Mouse (Mus musculus): ENCODE measurements around the gene Lgi4. TPM values are rescaled to one million over a fixed set of nuclear protein-coding genes. Genes with fewer than 3 reads are reported as not detected.
A peak's percentile ranks its signal among the peaks of the same experiment; 100 is the strongest.

Lgi4 gene
- polyA plus RNA-seq, 1 experiment from 2014 or later, result 0.78 TPM

DNA sequence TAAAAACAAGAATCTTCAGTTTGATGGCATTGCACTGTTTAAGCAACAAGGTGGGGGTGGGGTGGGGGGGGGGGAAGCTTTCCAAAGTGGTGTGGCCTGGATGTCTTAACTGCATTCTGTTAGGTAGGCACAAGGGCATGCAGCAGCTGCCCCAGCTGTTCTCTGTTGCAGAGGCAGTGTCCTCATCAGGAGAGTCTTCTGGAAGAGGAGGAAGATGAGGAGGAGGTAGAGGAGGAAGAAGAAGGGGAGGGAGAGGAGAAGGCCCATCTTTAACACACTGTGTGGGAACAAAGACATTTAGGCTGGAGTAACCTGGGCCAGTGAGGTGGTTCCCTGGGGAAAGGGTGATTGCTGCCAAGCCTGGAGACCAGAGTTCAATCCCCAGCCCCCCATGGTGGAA lies 23.0 kb downstream of the Lgi4 start:
- no peak overlapping the region for H3K4me3 ChIP-seq (ENCODE audit: low read depth, low read length)
- no peak for ATAC-seq (ENCODE audit: insufficient number of reproducible peaks, insufficient read depth, low FRiP score, low read depth)
- H3K36me3 ChIP-seq (ENCODE audit: control insufficient read depth, insufficient read depth, low read length), result no peaks in the 10 kb centered on the region
- no peak overlapping the region for H3K27ac ChIP-seq (ENCODE audit: low read length)
- peaks cover 19% of the 10 kb centered on the region; the same call in 1 of the 2 replicates for H3K4me1 ChIP-seq (ENCODE audit: control insufficient read depth, insufficient read depth, low read length)
- H3K9me3 ChIP-seq (ENCODE audit: control insufficient read depth, low read depth, low read length), result no peaks in the 10 kb centered on the region
- H3K27me3 ChIP-seq (ENCODE audit: control insufficient read depth, insufficient read depth, low read length), result no peaks in the 10 kb centered on the region
- H3K4me2 ChIP-seq (replicated peaks; ENCODE audit: low read depth, low read length), result no peak overlapping the region
- no peak overlapping the region for H3K9ac ChIP-seq (replicated peaks; ENCODE audit: low read depth, low read length)

DNA sequence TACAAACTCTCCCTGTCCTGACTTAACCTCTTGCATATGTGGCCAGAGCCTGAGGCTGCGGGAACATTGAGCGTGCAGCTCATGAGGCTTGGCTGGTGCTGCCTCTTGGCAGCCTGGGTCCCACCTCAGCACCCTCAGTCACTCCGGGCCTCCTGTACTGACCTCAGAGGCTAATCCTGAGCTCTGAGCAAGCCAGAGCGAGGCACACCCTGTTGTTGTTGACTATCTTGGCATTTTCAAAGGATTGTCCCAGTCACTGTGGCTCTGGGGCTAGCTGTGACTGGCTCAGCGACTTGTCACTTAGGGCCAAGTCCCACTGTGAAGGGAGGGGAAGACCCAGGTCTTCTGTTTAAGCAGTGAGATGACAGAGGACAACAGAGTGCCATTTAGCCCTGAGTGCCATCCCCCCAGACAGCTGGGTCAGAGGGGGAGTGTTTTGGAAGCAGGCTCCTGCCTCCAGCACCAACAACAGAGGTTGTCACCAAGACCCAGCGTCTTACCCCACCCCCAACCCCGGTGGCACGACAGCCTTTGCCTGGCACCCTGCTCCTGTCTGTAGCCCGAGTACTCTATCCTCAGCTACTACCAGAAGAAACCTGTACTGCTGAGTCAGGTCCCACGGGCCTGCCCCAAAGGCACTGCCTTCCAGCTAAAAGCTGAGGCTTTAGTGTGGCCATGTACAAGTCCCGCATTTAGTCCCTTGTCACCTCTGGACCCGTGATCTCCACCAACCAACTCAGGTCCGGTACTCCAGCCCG lies 23.9 kb downstream of the Lgi4 start:
- Histone ChIP-seq H3K36me3 (ENCODE audit: control insufficient read depth, insufficient read depth, low read length) (no peaks in the 10 kb centered on the region), H3K9ac (replicated peaks; ENCODE audit: low read depth, low read length) (no peak overlapping the region), H3K4me1 (ENCODE audit: control insufficient read depth, insufficient read depth, low read length) (peaks cover 15% of the 10 kb centered on the region; the same call in 1 of the 2 replicates), H3K27ac (ENCODE audit: low read length) (0 out of 2 replicates have a peak overlapping the region, but pooled peaks have one; percentile 75), H3K4me2 (replicated peaks; ENCODE audit: low read depth, low read length) (no peak overlapping the region), H3K27me3 (ENCODE audit: control insufficient read depth, insufficient read depth, low read length) (no peaks in the 10 kb centered on the region), H3K9me3 (ENCODE audit: control insufficient read depth, low read depth, low read length) (no peaks in the 10 kb centered on the region), H3K4me3 (ENCODE audit: low read depth, low read length) (no peak overlapping the region)
- no peak for ATAC-seq (ENCODE audit: insufficient number of reproducible peaks, insufficient read depth, low FRiP score, low read depth)
- WGBS, result 61% methylated on average over 14 of the region's 14 CpGs

- Histone ChIP-seq H3K4me2 (replicated peaks; ENCODE audit: low read depth, low read length) (no peak overlapping the region), H3K27ac (ENCODE audit: low read length) (peak overlapping the region; percentile 75), H3K4me3 (ENCODE audit: low read depth, low read length) (no peak overlapping the region), H3K36me3 (ENCODE audit: control insufficient read depth, insufficient read depth, low read length) (no peaks in the 10 kb centered on the region), H3K4me1 (ENCODE audit: control insufficient read depth, insufficient read depth, low read length) (peaks cover 15% of the 10 kb centered on the region; the same call in 1 of the 2 replicates), H3K27me3 (ENCODE audit: control insufficient read depth, insufficient read depth, low read length) (no peaks in the 10 kb centered on the region), H3K9ac (replicated peaks; ENCODE audit: low read depth, low read length) (no peak overlapping the region), H3K9me3 (ENCODE audit: control insufficient read depth, low read depth, low read length) (no peaks in the 10 kb centered on the region)
- no peak for ATAC-seq (ENCODE audit: insufficient number of reproducible peaks, insufficient read depth, low FRiP score, low read depth)
- 35% methylated on average over 9 of the region's 9 CpGs for WGBS
Measured at GRCm38 (mm10) chr7:31084140-31084539, 25.0 kb downstream of the Lgi4 start.

DNA sequence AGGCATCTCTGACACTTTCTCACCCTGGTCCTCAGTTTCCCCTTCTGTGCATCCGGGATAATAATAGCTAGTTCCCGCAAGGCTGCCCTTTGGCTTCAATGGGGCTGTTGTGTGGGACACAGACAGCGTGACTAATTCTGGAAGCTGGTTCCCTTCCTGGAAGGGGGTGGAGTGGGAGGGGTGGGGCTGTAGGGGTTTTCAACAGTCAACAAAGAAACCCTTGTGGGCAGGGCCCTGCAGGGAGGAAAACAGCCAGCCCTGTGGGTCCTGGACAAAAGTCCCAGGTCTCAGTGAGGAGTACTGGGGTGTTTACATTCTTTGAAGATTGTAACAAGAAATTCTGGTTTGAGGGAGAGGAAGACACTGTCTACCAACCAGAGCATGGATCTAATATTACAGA lies 26.0 kb downstream of the Lgi4 start:
- Histone ChIP-seq H3K27ac (ENCODE audit: low read length) (peak overlapping the region; percentile 53; the same call in 1 of the 2 replicates), H3K4me3 (ENCODE audit: low read depth, low read length) (no peak overlapping the region), H3K36me3 (ENCODE audit: control insufficient read depth, insufficient read depth, low read length) (no peaks in the 10 kb centered on the region), H3K9ac (replicated peaks; ENCODE audit: low read depth, low read length) (no peak overlapping the region), H3K27me3 (ENCODE audit: control insufficient read depth, insufficient read depth, low read length) (no peaks in the 10 kb centered on the region), H3K4me1 (ENCODE audit: control insufficient read depth, insufficient read depth, low read length) (peaks cover 15% of the 10 kb centered on the region; the same call in 1 of the 2 replicates), H3K9me3 (ENCODE audit: control insufficient read depth, low read depth, low read length) (no peaks in the 10 kb centered on the region), H3K4me2 (replicated peaks; ENCODE audit: low read depth, low read length) (no peak overlapping the region)
- WGBS, result 72% methylated on average over 3 of the region's 3 CpGs
- ATAC-seq (ENCODE audit: insufficient number of reproducible peaks, insufficient read depth, low FRiP score, low read depth), result peak; percentile 73; the same call in 1 of the 2 replicates

- Histone ChIP-seq H3K4me3 (ENCODE audit: low read depth, low read length) (no peak overlapping the region), H3K9ac (replicated peaks; ENCODE audit: low read depth, low read length) (no peak overlapping the region), H3K27me3 (ENCODE audit: control insufficient read depth, insufficient read depth, low read length) (no peaks in the 10 kb centered on the region), H3K9me3 (ENCODE audit: control insufficient read depth, low read depth, low read length) (no peaks in the 10 kb centered on the region), H3K4me1 (ENCODE audit: control insufficient read depth, insufficient read depth, low read length) (peaks cover 15% of the 10 kb centered on the region; the same call in 1 of the 2 replicates), H3K27ac (ENCODE audit: low read length) (peak overlapping the region; percentile 53; the same call in 1 of the 2 replicates), H3K4me2 (replicated peaks; ENCODE audit: low read depth, low read length) (no peak overlapping the region), H3K36me3 (ENCODE audit: control insufficient read depth, insufficient read depth, low read length) (no peaks in the 10 kb centered on the region)
- no peak for ATAC-seq (ENCODE audit: insufficient number of reproducible peaks, insufficient read depth, low FRiP score, low read depth)
- 91% methylated on average over 9 of the region's 9 CpGs for WGBS
Measured at GRCm38 (mm10) chr7:31086175-31086755, 27.1 kb downstream of the Lgi4 start.

DNA sequence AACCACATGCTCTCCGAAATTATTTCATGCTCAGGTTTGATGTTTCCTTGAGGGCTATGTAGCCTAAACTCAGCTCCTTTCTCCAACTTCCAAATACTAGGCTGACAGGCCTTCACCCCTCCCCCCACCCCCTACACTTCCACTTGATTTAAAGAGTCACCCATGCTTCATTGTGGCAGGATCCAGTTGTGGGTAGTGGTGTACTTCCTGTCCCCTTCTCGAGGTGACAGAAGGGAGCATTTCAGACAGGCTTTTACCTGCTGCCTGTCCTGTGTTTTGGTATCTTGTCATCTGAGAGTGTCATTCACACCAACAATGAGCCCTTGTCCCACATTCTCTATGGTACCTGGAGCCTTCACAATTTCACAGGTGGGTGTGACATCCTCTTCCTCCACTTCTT lies 28.1 kb downstream of the Lgi4 start:
- H3K4me2 ChIP-seq (replicated peaks; ENCODE audit: low read depth, low read length), result no peak overlapping the region
- H3K4me1 ChIP-seq (ENCODE audit: control insufficient read depth, insufficient read depth, low read length), result peaks cover 15% of the 10 kb centered on the region; the same call in 1 of the 2 replicates
- no peaks in the 10 kb centered on the region for H3K9me3 ChIP-seq (ENCODE audit: control insufficient read depth, low read depth, low read length)
- no peak overlapping the region for H3K27ac ChIP-seq (ENCODE audit: low read length)
- WGBS, result 61% methylated on average over 2 of the region's 2 CpGs
- no peaks in the 10 kb centered on the region for H3K36me3 ChIP-seq (ENCODE audit: control insufficient read depth, insufficient read depth, low read length)
- H3K4me3 ChIP-seq (ENCODE audit: low read depth, low read length), result no peak overlapping the region
- no peaks in the 10 kb centered on the region for H3K27me3 ChIP-seq (ENCODE audit: control insufficient read depth, insufficient read depth, low read length)
- ATAC-seq (ENCODE audit: insufficient number of reproducible peaks, insufficient read depth, low FRiP score, low read depth), result no peak
- H3K9ac ChIP-seq (replicated peaks; ENCODE audit: low read depth, low read length), result no peak overlapping the region

DNA sequence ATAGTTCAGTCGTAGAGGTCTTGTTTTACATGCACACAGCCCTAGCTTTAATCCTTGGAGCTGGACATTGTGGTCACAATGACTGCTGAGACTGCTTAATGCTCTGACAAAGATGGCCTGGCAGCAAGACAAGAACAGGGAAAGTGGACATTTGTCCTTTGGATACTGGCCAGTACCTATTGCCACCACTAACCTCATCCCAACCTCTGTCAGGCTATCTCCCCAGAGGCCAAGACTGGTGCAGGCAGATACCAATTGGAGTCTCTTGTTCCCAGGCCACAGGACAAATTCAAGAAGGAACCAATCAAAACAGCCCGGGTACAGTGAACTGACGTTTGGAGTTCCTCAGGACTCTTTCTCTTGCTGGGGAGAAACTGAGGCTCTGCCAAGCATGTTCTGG lies 29.1 kb downstream of the Lgi4 start:
- Histone ChIP-seq H3K4me2 (replicated peaks; ENCODE audit: low read depth, low read length) (no peak overlapping the region), H3K9me3 (ENCODE audit: control insufficient read depth, low read depth, low read length) (no peaks in the 10 kb centered on the region), H3K9ac (replicated peaks; ENCODE audit: low read depth, low read length) (no peak overlapping the region), H3K4me3 (ENCODE audit: low read depth, low read length) (no peak overlapping the region), H3K36me3 (ENCODE audit: control insufficient read depth, insufficient read depth, low read length) (no peaks in the 10 kb centered on the region), H3K27ac (ENCODE audit: low read length) (no peak overlapping the region), H3K4me1 (ENCODE audit: control insufficient read depth, insufficient read depth, low read length) (peaks cover 12% of the 10 kb centered on the region; the same call in 1 of the 2 replicates), H3K27me3 (ENCODE audit: control insufficient read depth, insufficient read depth, low read length) (no peaks in the 10 kb centered on the region)
- WGBS, result 73% methylated on average over 3 of the region's 3 CpGs
- no peak for ATAC-seq (ENCODE audit: insufficient number of reproducible peaks, insufficient read depth, low FRiP score, low read depth)

DNA sequence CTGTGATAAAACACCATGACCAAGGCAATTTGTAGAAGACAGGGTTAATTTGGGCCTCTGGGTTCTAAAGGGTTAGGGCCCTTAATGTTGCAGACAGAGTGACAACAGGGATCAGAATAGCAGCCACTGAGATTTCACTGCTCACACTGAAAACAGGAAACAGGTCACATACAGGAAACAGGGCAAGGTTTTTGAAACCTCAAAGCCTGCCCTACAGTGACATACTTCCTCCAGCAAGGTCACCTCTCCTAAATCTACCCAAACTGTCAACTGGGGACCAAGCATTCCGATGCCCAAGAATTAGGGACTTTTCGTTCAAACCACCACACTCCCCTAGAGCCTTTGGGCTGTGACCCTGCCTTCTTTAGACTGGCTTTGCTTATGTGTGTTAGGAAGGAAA lies 30.6 kb downstream of the Lgi4 start:
- H3K27me3 ChIP-seq (ENCODE audit: control insufficient read depth, insufficient read depth, low read length), result no peaks in the 10 kb centered on the region
- H3K9ac ChIP-seq (replicated peaks; ENCODE audit: low read depth, low read length), result no peak overlapping the region
- peaks cover 5% of the 10 kb centered on the region; the same call in 1 of the 2 replicates for H3K4me1 ChIP-seq (ENCODE audit: control insufficient read depth, insufficient read depth, low read length)
- no peak overlapping the region for H3K4me2 ChIP-seq (replicated peaks; ENCODE audit: low read depth, low read length)
- no peak for ATAC-seq (ENCODE audit: insufficient number of reproducible peaks, insufficient read depth, low FRiP score, low read depth)
- 80% methylated on average over 2 of the region's 2 CpGs for WGBS
- H3K4me3 ChIP-seq (ENCODE audit: low read depth, low read length), result no peak overlapping the region
- H3K9me3 ChIP-seq (ENCODE audit: control insufficient read depth, low read depth, low read length), result no peaks in the 10 kb centered on the region
- no peaks in the 10 kb centered on the region for H3K36me3 ChIP-seq (ENCODE audit: control insufficient read depth, insufficient read depth, low read length)
- H3K27ac ChIP-seq (ENCODE audit: low read length), result no peak overlapping the region

All from stomach, embryonic 14.5 days (tissue).